Mouse (Mus musculus) embryo, embryonic 11.5 days (tissue): ENCODE data around the gene Angptl8.
"Not testable (repeated sequence)": the region's sequence is repeated elsewhere in the genome, so short reads cannot be mapped to it uniquely, and the experiment has no call there.

Source experiments
- DNase-seq: peaks from one replicate; pipeline ENCODE4 v3.0.0-alpha.2; 2012; ENCODE audit warnings: low read depth, low spot score

The Angptl8 gene

GRCm38 (mm10) chr9:21849691-21850677 is 14.7 kb downstream of the Angptl8 start:
- DNase-seq = no peak

- DNase-seq = no peak
These were observed 15.8 kb downstream of the Angptl8 start for GRCm38 (mm10) chr9:21851084-21851483.

GRCm38 (mm10) chr9:21852128-21853091 is 17.1 kb downstream of the Angptl8 start, which contains the start of gene Dock6:
Dock6 (minus strand) TSS chr9:21852635.
- DNase-seq = peak; percentile 75

- DNase-seq = no peak
These were observed 18.7 kb downstream of the Angptl8 start for GRCm38 (mm10) chr9:21853961-21854360.

- no peak for DNase-seq
These were observed 19.6 kb downstream of the Angptl8 start for GRCm38 (mm10) chr9:21854894-21855293.

- DNase-seq = no peak
These were observed 22.2 kb downstream of the Angptl8 start for GRCm38 (mm10) chr9:21857501-21857900.

GRCm38 (mm10) chr9:21858084-21858483 is 22.8 kb downstream of the Angptl8 start:
- DNase-seq = no peak

GRCm38 (mm10) chr9:21859606-21860005 is 24.3 kb downstream of the Angptl8 start:
- DNase-seq = no peak

- DNase-seq = not testable (repeated sequence)
These were observed 25.0 kb downstream of the Angptl8 start for GRCm38 (mm10) chr9:21860349-21860748.

GRCm38 (mm10) chr9:21862181-21862580 is 26.9 kb downstream of the Angptl8 start:
- DNase-seq = no peak

- no peak for DNase-seq
These were observed 30.5 kb downstream of the Angptl8 start for GRCm38 (mm10) chr9:21865673-21866398.

- DNase-seq = no peak
These were observed 31.3 kb downstream of the Angptl8 start for GRCm38 (mm10) chr9:21866641-21867040.

- DNase-seq = no peak
These were observed 32.4 kb downstream of the Angptl8 start for GRCm38 (mm10) chr9:21867726-21868125.

- DNase-seq = not testable (repeated sequence)
These were observed 34.0 kb downstream of the Angptl8 start for GRCm38 (mm10) chr9:21869290-21869689.

- DNase-seq = no peak
These were observed 35.7 kb downstream of the Angptl8 start for GRCm38 (mm10) chr9:21870879-21871524.

- no peak for DNase-seq
These were observed 36.9 kb downstream of the Angptl8 start for GRCm38 (mm10) chr9:21872204-21872603.

- no peak for DNase-seq
These were observed 41.3 kb downstream of the Angptl8 start for GRCm38 (mm10) chr9:21876601-21877000.
